Mouse (Mus musculus) Patski (cell line): ENCODE measurements at regions not wholly inside any gene's neighbourhood (a gene's known extent, or its start where the extent isn't known, plus 50 kb on each side); places are given as distances from the start of the nearest gene placed in this dataset.
A peak's percentile ranks its signal among the peaks of the same experiment; 100 is the strongest.
"Not testable (repeated sequence)": the region's sequence is repeated elsewhere in the genome, so short reads cannot be mapped to it uniquely, and the experiment has no call there.

Source experiments
- ATAC-seq: fragments of 100-300 bp; one replicate; pipeline ENCODE4 v1.8.0; 2021
- CTCF ChIA-PET: fragments of 350-600 bp; sonication (Branson Sonifier 250); formaldehyde crosslinking; loops from one replicate; lab custom pipeline; 2022; ENCODE audit warnings: inconsistent platforms; lab: Charles Lee
- POLR2A ChIA-PET: fragments of 350-600 bp; sonication (Branson Sonifier 250); formaldehyde crosslinking; loops from one replicate; lab custom pipeline; 2022; ENCODE audit warnings: antibody characterized with exemption, inconsistent platforms; lab: Charles Lee
- DNase-seq: peaks from one replicate; pipeline ENCODE4 v3.0.0-alpha.2; 2011; ENCODE audit warnings: low read depth, low spot score
- H3K27me3 ChIP-seq: fragments of 371-371 bp; one replicate; pipeline ENCODE4 v1.5.1; 2021
- CTCF ChIP-seq: fragments of 100-300 bp; IDR thresholded peaks from one replicate; pipeline ENCODE4 v1.5.1; 2021
- in situ Hi-C: fragments of 300-500 bp; cut with MboI; formaldehyde crosslinking; loops from 3 replicates; pipeline ENCODE4 v1.11.1; 2018; ENCODE audit warnings: low pct_unique_long_range_greater_than_20kb, mixed read lengths

GRCm38 (mm10) chr9:91101614-91102407 lies 260.4 kb upstream of the Zic4 start:
- ChIA-PET POLR2A (no interaction called here), CTCF (no interaction called here)
- no peak for DNase-seq
- no peak for TF ChIP-seq CTCF
- no peak for ATAC-seq
- in situ Hi-C loops = no loop called here
- H3K27me3 ChIP-seq = no peaks in the 10 kb centered on the region

DNA sequence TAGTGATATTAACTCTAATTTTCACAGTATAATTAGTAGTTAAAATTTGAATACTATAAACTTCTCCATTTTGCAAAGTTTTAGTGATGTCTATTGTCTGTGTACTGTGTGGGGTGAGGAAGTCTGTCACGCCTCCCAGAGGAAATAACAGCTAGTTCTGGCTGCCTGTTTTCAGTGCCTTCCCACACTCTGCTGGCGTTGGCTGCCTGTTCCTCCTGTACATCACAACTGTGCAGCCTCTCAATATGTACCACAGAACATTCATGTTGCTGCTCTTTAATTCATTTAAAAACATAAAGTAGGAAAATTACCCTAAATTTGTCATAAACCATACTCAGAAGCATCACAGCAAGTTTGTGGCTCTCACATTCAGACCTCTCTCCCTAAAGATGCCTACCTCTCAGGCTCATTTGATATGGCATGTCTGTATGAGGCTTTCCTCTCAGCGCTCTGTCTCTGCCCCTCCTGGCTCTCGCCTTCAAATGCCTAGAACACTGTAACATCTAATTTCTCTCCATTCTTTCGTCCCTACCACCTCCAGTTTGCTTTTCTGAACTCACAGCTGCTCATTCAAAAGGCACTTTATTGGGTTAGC lies 239.7 kb upstream of the Zic4 start:
- POLR2A ChIA-PET = no interaction called here
- ATAC-seq = no peak
- no peak for DNase-seq
- in situ Hi-C loops = no loop called here
- TF ChIP-seq CTCF = no peak
- H3K27me3 ChIP-seq = no peaks in the 10 kb centered on the region
- CTCF ChIA-PET = no interaction called here

DNA sequence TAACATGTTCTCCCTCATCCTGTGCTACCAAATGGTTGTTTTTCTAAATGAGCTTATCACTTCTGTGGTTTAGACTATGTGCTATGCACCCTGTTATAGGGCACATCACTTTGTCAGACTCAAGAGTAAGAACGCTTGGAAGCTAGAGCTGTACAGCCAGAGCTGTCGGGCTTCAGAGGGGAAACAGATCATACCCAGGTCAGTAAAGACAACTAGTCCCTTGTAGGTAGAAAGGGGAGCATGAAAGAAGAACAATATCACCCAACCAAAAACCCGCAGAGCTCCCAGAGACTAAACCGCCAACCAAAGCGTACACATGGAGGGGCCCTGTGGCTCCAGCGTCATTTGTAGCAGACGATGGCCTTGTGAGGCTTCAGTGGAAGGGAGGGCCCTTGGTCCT lies 239.0 kb upstream of the Zic4 start:
- ChIA-PET POLR2A (no interaction called here), CTCF (no interaction called here)
- no peaks in the 10 kb centered on the region for H3K27me3 ChIP-seq
- in situ Hi-C loops = no loop called here
- no peak for ATAC-seq
- no peak for TF ChIP-seq CTCF
- DNase-seq = no peak

GRCm38 (mm10) chr9:91126630-91127245 lies 235.5 kb upstream of the Zic4 start:
- in situ Hi-C loops = no loop called here
- ATAC-seq = no peak
- TF ChIP-seq CTCF = no peak
- no peaks in the 10 kb centered on the region for H3K27me3 ChIP-seq
- POLR2A ChIA-PET = no interaction called here
- no peak for DNase-seq
- CTCF ChIA-PET = no interaction called here

DNA sequence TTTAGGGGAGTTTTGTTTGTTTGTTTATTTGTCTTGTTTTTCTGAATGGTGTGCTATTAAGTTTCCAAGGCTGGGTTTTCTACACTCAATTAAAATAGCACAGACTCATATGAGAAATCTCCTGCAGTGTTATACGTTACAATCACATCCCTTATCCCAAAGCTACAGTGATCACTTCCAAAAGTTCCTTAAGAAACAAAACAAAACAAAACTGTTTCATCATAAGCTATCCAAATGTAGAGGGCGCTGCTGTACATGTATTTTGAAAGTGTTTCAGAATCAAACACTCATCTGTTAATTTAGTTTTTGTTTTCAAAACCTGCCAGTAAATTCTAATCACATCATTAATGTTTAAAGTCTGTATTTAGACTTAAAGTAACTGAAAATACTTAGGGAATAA lies 233.7 kb upstream of the Zic4 start:
- CTCF ChIA-PET = interaction anchor here (1.2 kb wide), 1 partner anchor 13 kb away, joined by 3 read pairs; no protein-coding TSS in a partner anchor
- H3K27me3 ChIP-seq, POLR2A ChIA-PET, in situ Hi-C loops, DNase-seq, ATAC-seq: not testable (repeated sequence)
- peak; percentile 11 for TF ChIP-seq CTCF

- ATAC-seq (no peak), DNase-seq (no peak)
- CTCF ChIA-PET = no interaction called here
- no peaks in the 10 kb centered on the region for H3K27me3 ChIP-seq
- POLR2A ChIA-PET = no interaction called here
- in situ Hi-C loops = no loop called here
- TF ChIP-seq CTCF = no peak
Observed at GRCm38 (mm10) chr9:91130111-91130720, 232.0 kb upstream of the Zic4 start.

DNA sequence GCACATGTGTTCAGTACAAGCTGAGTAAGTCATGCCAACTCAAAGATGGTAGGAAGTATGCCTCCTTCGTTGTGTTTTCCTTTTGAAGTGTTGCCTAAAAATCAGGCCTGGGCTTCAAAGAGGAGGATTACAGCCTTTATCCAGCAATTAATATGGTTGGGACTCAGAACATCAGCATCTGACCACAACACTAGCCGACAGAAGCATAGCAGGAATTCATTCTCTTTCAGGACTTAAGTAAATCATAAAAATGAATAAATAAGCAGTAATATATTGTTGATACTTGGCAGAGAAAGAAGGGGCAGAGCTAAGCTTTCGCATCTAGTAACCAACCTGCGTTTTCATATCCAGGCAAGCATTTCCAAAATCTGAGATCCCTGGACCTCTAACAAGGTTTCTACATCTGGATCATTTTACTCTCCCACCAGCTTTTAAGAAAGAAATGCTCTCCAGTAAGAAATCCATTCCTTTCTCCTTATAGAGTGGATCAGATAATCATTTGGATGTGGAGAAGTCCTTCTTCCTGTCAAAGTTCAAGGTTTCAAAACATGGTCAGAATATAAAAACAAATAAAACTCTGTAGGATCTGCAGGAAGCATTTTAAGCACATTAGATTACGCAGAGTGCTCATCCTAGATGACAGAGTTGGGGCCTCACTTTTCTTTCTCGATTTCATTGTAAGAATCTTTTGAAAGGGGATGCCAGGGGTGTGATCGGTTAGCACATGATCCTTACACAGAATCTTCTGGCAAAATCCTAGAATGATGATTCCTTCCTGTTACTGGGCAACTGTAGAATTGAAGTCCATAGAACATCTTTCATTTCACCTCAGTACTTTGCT lies 230.6 kb upstream of the Zic4 start:
- no peak for TF ChIP-seq CTCF
- no peaks in the 10 kb centered on the region for H3K27me3 ChIP-seq
- POLR2A ChIA-PET = no interaction called here
- ATAC-seq (no peak), DNase-seq (no peak)
- in situ Hi-C loops = no loop called here
- CTCF ChIA-PET = no interaction called here

DNA sequence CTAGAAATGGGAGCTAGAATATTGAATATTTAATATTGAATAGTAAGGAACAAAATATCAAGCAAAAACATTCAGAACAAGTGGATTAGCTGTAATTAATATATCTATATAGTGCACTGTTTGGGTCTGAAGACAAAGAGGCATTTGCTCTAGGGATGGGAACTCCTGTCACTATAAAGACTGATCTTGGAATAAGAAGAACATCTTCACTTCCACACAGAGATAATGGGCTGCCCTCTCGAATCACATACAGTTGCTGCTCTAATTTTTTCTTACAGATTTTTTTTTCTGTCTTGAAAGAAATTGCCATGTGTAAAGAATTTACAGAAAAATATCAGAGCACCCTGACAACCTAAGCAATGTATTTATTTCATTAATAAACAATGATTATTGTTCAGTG lies 229.7 kb upstream of the Zic4 start:
- no peak for ATAC-seq
- no peak for DNase-seq
- TF ChIP-seq CTCF = no peak
- no peaks in the 10 kb centered on the region for H3K27me3 ChIP-seq
- ChIA-PET POLR2A (no interaction called here), CTCF (no interaction called here)
- in situ Hi-C loops = no loop called here

GRCm38 (mm10) chr9:91133256-91133920 lies 228.8 kb upstream of the Zic4 start:
- ChIA-PET POLR2A (no interaction called here), CTCF (no interaction called here)
- no peak for TF ChIP-seq CTCF
- DNase-seq (no peak), ATAC-seq (no peak)
- H3K27me3 ChIP-seq = no peaks in the 10 kb centered on the region
- in situ Hi-C loops = no loop called here

- ChIA-PET POLR2A (no interaction called here), CTCF (no interaction called here)
- no peaks in the 10 kb centered on the region for H3K27me3 ChIP-seq
- DNase-seq = no peak
- in situ Hi-C loops = no loop called here
- TF ChIP-seq CTCF = no peak
- ATAC-seq = no peak
Observed at GRCm38 (mm10) chr9:91134325-91134724, 227.9 kb upstream of the Zic4 start.
